Mouse (Mus musculus) heart, embryonic 12.5 days (tissue): ENCODE data around the gene Add1. TPM values are rescaled to one million over a fixed set of nuclear protein-coding genes. Genes with fewer than 3 reads are reported as not detected.
A peak's percentile ranks its signal among the peaks of the same experiment; 100 is the strongest.

ENCODE experiments used
- ATAC-seq: fragments of 200-750 bp; cut with Nextera tagmentation; 2 replicates; pipeline ENCODE4 v1.8.0; 2017; ENCODE audit warnings: moderate TSS enrichment, moderate library complexity; ENCODE audit not compliant: insufficient number of reproducible peaks, low FRiP score
- H3K27ac ChIP-seq: fragments of 300-500 bp; sonication (generic); 2 replicates; pipeline ENCODE4 v1.5.1; 2016; ENCODE audit warnings: mild to moderate bottlenecking, moderate library complexity; ENCODE audit not compliant: poor library complexity, severe bottlenecking
- H3K27me3 ChIP-seq: fragments of 300-500 bp; sonication (generic); replicated peaks from 2 replicates; pipeline ENCODE4 v1.6.1; 2016; ENCODE audit warnings: mild to moderate bottlenecking, moderate library complexity
- H3K36me3 ChIP-seq: fragments of 300-500 bp; sonication (generic); 2 replicates; pipeline ENCODE4 v1.6.1; 2016; ENCODE audit warnings: mild to moderate bottlenecking, moderate library complexity
- H3K4me1 ChIP-seq: fragments of 300-500 bp; sonication (generic); replicated peaks from 2 replicates; pipeline ENCODE4 v1.6.1; 2016; ENCODE audit warnings: mild to moderate bottlenecking
- H3K4me2 ChIP-seq: fragments of 300-500 bp; sonication (generic); 2 replicates; pipeline ENCODE4 v1.6.1; 2016; ENCODE audit warnings: mild to moderate bottlenecking, moderate library complexity
- H3K4me3 ChIP-seq: fragments of 300-500 bp; sonication (generic); 2 replicates; pipeline ENCODE4 v1.5.1; 2016; ENCODE audit warnings: mild to moderate bottlenecking
- H3K9ac ChIP-seq: fragments of 300-500 bp; sonication (generic); 2 replicates; pipeline ENCODE4 v1.6.1; 2016; ENCODE audit warnings: mild to moderate bottlenecking, moderate library complexity
- H3K9me3 ChIP-seq: fragments of 300-500 bp; sonication (generic); replicated peaks from 2 replicates; pipeline ENCODE4 v1.6.1; 2016; ENCODE audit warnings: mild to moderate bottlenecking, moderate library complexity
- WGBS: fragments of 180-500 bp; shearing (Covaris S2); methylation state at CpG from one replicate; pipeline ENCODE4 v1.1.7; 2016; 5-methylcytosine and 5-hydroxymethylcytosine counted together
- polyA plus RNA-seq: library from polyadenylated mRNA; unstranded; fragments of >200 nt; fragmentation: Nextera tagmentation; extraction: Ambion mirVana; gene quantifications from 2 replicates; pipeline ENCODE4 v1.2.1, GENCODE M21; 2016

The Add1 gene
- polyA plus RNA-seq, 1 experiment from 2014 or later, result 189 TPM

- Histone ChIP-seq H3K4me3 (no peak overlapping the region), H3K9ac (no peak overlapping the region), H3K36me3 (no peaks in the 10 kb centered on the region), H3K4me2 (no peak overlapping the region), H3K4me1 (peaks cover 15% of the 10 kb centered on the region), H3K27ac (no peak overlapping the region), H3K9me3 (no peaks in the 10 kb centered on the region), H3K27me3 (no peaks in the 10 kb centered on the region)
- 75% methylated on average over 5 of the region's 5 CpGs for WGBS
- no peak for ATAC-seq
These were observed 38.5 kb upstream of the Add1 start for GRCm38 (mm10) chr5:34534776-34535581.

- Histone ChIP-seq H3K36me3 (no peaks in the 10 kb centered on the region), H3K4me3 (no peak overlapping the region), H3K4me2 (no peak overlapping the region), H3K9me3 (no peaks in the 10 kb centered on the region), H3K4me1 (peaks cover 15% of the 10 kb centered on the region), H3K9ac (no peak overlapping the region), H3K27ac (no peak overlapping the region), H3K27me3 (peaks cover 4% of the 10 kb centered on the region; the same call in 1 of the 2 replicates)
- no peak for ATAC-seq
- 83% methylated on average over 7 of the region's 7 CpGs for WGBS
These were observed 37.6 kb upstream of the Add1 start for GRCm38 (mm10) chr5:34535831-34536230.

DNA sequence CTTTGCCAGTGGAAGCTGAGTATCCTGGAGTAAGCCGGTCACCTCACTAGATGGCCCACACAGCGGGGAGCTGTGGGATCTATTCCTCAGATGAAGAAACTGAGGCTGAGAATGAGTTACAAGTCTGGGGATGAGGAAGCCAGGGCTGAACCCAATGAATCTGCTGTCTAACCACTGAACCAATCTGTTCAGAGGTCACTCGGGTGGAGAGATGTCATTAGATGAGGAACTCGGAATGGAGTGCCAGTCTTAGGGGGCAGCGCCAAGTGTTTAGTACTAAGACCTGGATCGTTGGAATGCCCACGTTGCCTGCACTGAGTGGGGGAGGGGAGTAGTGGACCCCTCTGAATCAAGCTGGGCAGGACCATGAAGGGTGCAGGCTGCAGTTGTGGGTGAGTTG lies 35.4 kb upstream of the Add1 start:
- H3K9me3 ChIP-seq, result no peaks in the 10 kb centered on the region
- no peak for ATAC-seq
- H3K4me2 ChIP-seq, result peak overlapping the region; percentile 9; the same call in 1 of the 2 replicates
- no peak overlapping the region for H3K9ac ChIP-seq
- no peak overlapping the region for H3K27ac ChIP-seq
- no peaks in the 10 kb centered on the region for H3K36me3 ChIP-seq
- H3K4me3 ChIP-seq, result no peak overlapping the region
- peaks cover 12% of the 10 kb centered on the region for H3K4me1 ChIP-seq
- H3K27me3 ChIP-seq, result peaks cover 9% of the 10 kb centered on the region; the same call in 1 of the 2 replicates
- WGBS, result 70% methylated on average over 7 of the region's 7 CpGs

- Histone ChIP-seq H3K9ac (no peak overlapping the region), H3K4me1 (peaks cover 8% of the 10 kb centered on the region), H3K27me3 (peaks cover 9% of the 10 kb centered on the region; the same call in 1 of the 2 replicates), H3K27ac (no peak overlapping the region), H3K36me3 (no peaks in the 10 kb centered on the region), H3K4me3 (no peak overlapping the region), H3K9me3 (no peaks in the 10 kb centered on the region), H3K4me2 (peak overlapping the region; percentile 9; the same call in 1 of the 2 replicates)
- no peak for ATAC-seq
- WGBS, result 25% methylated on average over 5 of the region's 5 CpGs
These were observed 34.9 kb upstream of the Add1 start for GRCm38 (mm10) chr5:34538527-34538926.

DNA sequence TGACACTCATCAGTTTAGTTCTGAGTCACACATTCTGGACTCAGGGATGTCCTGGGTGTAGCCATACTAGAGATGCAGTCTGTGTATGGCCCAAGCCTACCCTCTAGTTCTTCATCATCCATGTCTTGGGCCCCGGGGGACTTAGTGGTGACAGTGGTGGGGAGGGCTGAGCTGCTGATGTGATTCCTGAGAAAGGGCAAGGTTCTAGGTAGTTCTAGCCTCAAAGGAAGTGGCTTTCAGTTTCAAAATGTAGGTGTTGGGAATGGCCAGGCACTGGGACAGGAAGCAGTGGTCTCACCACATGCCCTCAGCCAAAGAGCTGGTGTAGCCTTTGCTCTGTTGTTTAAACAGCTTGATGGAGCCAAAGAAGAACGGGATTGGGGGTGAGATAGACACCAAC lies 34.3 kb upstream of the Add1 start:
- WGBS, result 80% methylated on average over 2 of the region's 2 CpGs
- no peaks in the 10 kb centered on the region for H3K9me3 ChIP-seq

DNA sequence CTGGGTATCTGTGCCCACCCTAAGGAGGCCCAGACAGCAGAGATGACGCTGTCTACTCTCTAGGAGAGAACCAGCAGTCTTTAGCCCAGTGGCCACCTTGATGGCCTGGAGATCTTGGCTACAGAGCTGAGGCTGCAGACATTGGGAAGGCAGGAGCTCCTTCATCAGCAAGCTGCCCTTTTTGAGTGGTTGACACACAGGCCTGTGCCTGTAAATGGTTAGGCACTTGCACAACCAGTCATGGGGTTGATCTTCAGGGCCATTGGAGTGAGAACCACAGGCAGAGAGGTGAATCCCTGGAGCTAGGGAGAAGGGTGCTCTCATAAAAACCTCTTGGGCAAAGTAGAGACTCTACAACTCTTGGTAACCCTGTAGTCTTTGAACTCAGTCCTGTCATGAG lies 31.3 kb upstream of the Add1 start:
- no peak for ATAC-seq
- no peak overlapping the region for H3K27ac ChIP-seq
- H3K4me3 ChIP-seq, result no peak overlapping the region
- no peak overlapping the region for H3K4me2 ChIP-seq
- no peaks in the 10 kb centered on the region for H3K36me3 ChIP-seq
- no peaks in the 10 kb centered on the region for H3K4me1 ChIP-seq
- no peaks in the 10 kb centered on the region for H3K9me3 ChIP-seq
- peaks cover 9% of the 10 kb centered on the region; the same call in 1 of the 2 replicates for H3K27me3 ChIP-seq
- 65% methylated on average over 1 of the region's 1 CpGs for WGBS
- H3K9ac ChIP-seq, result no peak overlapping the region

More for the DNA sequence above, 34.3 kb upstream of the Add1 start:
- H3K4me1 ChIP-seq, result peaks cover 2% of the 10 kb centered on the region
- no peak overlapping the region for H3K27ac ChIP-seq
- H3K9ac ChIP-seq, result no peak overlapping the region
- H3K4me3 ChIP-seq, result no peak overlapping the region
- no peaks in the 10 kb centered on the region for H3K36me3 ChIP-seq
- H3K27me3 ChIP-seq, result peaks cover 9% of the 10 kb centered on the region; the same call in 1 of the 2 replicates
- H3K4me2 ChIP-seq, result no peak overlapping the region
- ATAC-seq, result no peak

GRCm38 (mm10) chr5:34543114-34543513 lies 30.4 kb upstream of the Add1 start:
- ATAC-seq, result no peak
- Histone ChIP-seq H3K27ac (no peak overlapping the region), H3K9ac (no peak overlapping the region), H3K4me1 (no peaks in the 10 kb centered on the region), H3K36me3 (no peaks in the 10 kb centered on the region), H3K27me3 (peaks cover 9% of the 10 kb centered on the region; the same call in 1 of the 2 replicates), H3K4me2 (no peak overlapping the region), H3K4me3 (no peak overlapping the region), H3K9me3 (no peaks in the 10 kb centered on the region)
- 51% methylated on average over 4 of the region's 4 CpGs for whole genome bisulfite sequencing

GRCm38 (mm10) chr5:34547410-34547809 lies 26.1 kb upstream of the Add1 start:
- no peak overlapping the region for H3K4me2 ChIP-seq
- H3K36me3 ChIP-seq, result peaks cover 12% of the 10 kb centered on the region
- H3K9ac ChIP-seq, result no peak overlapping the region
- H3K27me3 ChIP-seq, result no peaks in the 10 kb centered on the region
- no peak overlapping the region for H3K27ac ChIP-seq
- H3K9me3 ChIP-seq, result no peaks in the 10 kb centered on the region
- 0 out of 2 replicates have a peak, but pooled peaks cover 11% of the 10 kb centered on the region for H3K4me1 ChIP-seq
- no peak overlapping the region for H3K4me3 ChIP-seq
- no peak for ATAC-seq

DNA sequence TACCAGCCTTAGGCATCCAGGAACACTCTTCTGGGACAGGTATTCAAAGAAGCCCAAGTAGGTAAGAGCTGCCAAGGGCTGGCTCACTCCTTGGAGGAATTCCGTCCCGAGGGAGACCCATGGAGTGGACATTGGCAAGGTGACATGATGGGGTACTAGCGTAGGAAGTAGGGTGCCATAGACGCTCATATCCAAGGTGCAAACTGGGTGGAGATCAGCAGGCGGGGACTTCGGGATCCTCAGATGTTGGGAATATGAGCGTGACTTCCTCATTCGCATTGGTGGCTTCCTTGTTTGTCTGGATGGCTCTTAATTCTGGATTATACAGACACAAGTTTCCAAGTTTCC lies 24.4 kb upstream of the Add1 start:
- no peak for ATAC-seq

GRCm38 (mm10) chr5:34549483-34550221 lies 23.8 kb upstream of the Add1 start:
- peak; percentile 86 for ATAC-seq
- Histone ChIP-seq H3K9ac (peak overlapping the region; percentile 94), H3K4me2 (peak overlapping the region; percentile 89), H3K27ac (0 out of 2 replicates have a peak overlapping the region, but pooled peaks have one; percentile 12), H3K4me1 (0 out of 2 replicates have a peak, but pooled peaks cover 11% of the 10 kb centered on the region), H3K36me3 (peaks cover 25% of the 10 kb centered on the region), H3K9me3 (no peaks in the 10 kb centered on the region), H3K27me3 (no peaks in the 10 kb centered on the region), H3K4me3 (peak overlapping the region; percentile 92)
- under 1% methylated on average over 49 of the region's 49 CpGs for WGBS

More for the DNA sequence above, 24.4 kb upstream of the Add1 start:
- Histone ChIP-seq H3K4me3 (peak overlapping the region; percentile 92), H3K27me3 (no peaks in the 10 kb centered on the region), H3K9ac (peak overlapping the region; percentile 94), H3K4me2 (peak overlapping the region; percentile 89), H3K9me3 (no peaks in the 10 kb centered on the region), H3K36me3 (peaks cover 22% of the 10 kb centered on the region), H3K27ac (no peak overlapping the region), H3K4me1 (0 out of 2 replicates have a peak, but pooled peaks cover 11% of the 10 kb centered on the region)
- WGBS, result 22% methylated on average over 8 of the region's 8 CpGs

- WGBS, result 52% methylated on average over 6 of the region's 6 CpGs
- ATAC-seq, result no peak
- peak overlapping the region; percentile 92 for H3K4me3 ChIP-seq
- H3K27me3 ChIP-seq, result no peaks in the 10 kb centered on the region
- H3K27ac ChIP-seq, result no peak overlapping the region
- 0 out of 2 replicates have a peak, but pooled peaks cover 11% of the 10 kb centered on the region for H3K4me1 ChIP-seq
- H3K9me3 ChIP-seq, result no peaks in the 10 kb centered on the region
- H3K36me3 ChIP-seq, result peaks cover 29% of the 10 kb centered on the region
- peak overlapping the region; percentile 89 for H3K4me2 ChIP-seq
- peak overlapping the region; percentile 94 for H3K9ac ChIP-seq
These were observed 23.2 kb upstream of the Add1 start for GRCm38 (mm10) chr5:34550251-34550650.
